Mouse (Mus musculus) heart, embryonic 16.5 days (tissue): ENCODE data around the gene Noxo1. TPM values are rescaled to one million over a fixed set of nuclear protein-coding genes. Genes with fewer than 3 reads are reported as not detected.
A peak's percentile ranks its signal among the peaks of the same experiment; 100 is the strongest.

Experiments used
- ATAC-seq: fragments of 200-750 bp; cut with Nextera tagmentation; replicated peaks from 2 replicates; pipeline ENCODE4 v1.8.0; 2017; ENCODE audit warnings: moderate number of reproducible peaks; ENCODE audit not compliant: insufficient read depth, low FRiP score; ENCODE audit errors: extremely low read depth
- H3K27ac ChIP-seq: fragments of 300-500 bp; sonication (generic); 2 replicates; pipeline ENCODE4 v1.5.1; 2014; ENCODE audit warnings: mild to moderate bottlenecking, low read length, control low read depth, moderate library complexity
- H3K27me3 ChIP-seq: fragments of 300-500 bp; sonication (generic); 2 replicates; pipeline ENCODE4 v1.6.1; 2014; ENCODE audit warnings: low read length, mixed read lengths; ENCODE audit not compliant: control insufficient read depth, insufficient read depth
- H3K36me3 ChIP-seq: fragments of 300-500 bp; sonication (generic); 2 replicates; pipeline ENCODE4 v1.6.1; 2014; ENCODE audit not compliant: control insufficient read depth, insufficient read depth
- H3K4me1 ChIP-seq: fragments of 300-500 bp; sonication (generic); 2 replicates; pipeline ENCODE4 v1.6.1; 2014; ENCODE audit warnings: low read length, mixed read lengths; ENCODE audit not compliant: control insufficient read depth, insufficient read depth
- H3K4me2 ChIP-seq: fragments of 300-500 bp; sonication (generic); 2 replicates; pipeline ENCODE4 v1.6.1; 2014; ENCODE audit warnings: low read depth, mild to moderate bottlenecking, control low read depth, low read length
- H3K4me3 ChIP-seq: fragments of 300-500 bp; sonication (generic); 2 replicates; pipeline ENCODE4 v1.5.1; 2014; ENCODE audit warnings: mild to moderate bottlenecking, control low read depth, low read length
- H3K9ac ChIP-seq: fragments of 300-500 bp; sonication (generic); 2 replicates; pipeline ENCODE4 v1.6.1; 2014; ENCODE audit warnings: low read length, control low read depth
- H3K9me3 ChIP-seq: fragments of 300-500 bp; sonication (generic); replicated peaks from 2 replicates; pipeline ENCODE4 v1.6.1; 2016; ENCODE audit warnings: low read length; ENCODE audit not compliant: control insufficient read depth
- WGBS: fragments of 180-500 bp; shearing (Covaris S2); extraction: QIAGEN DNeasy Blood & Tissue Kit; methylation state at CpG from one replicate; pipeline ENCODE4 v1.1.7; 2014; 5-methylcytosine and 5-hydroxymethylcytosine counted together
- polyA plus RNA-seq: library from polyadenylated mRNA; unstranded; fragments of >200 nt; fragmentation: Nextera tagmentation; extraction: Ambion mirVana; gene quantifications from 2 replicates; pipeline ENCODE4 v1.2.1, GENCODE M21; 2015

Gene Noxo1
- polyA plus RNA-seq, 1 experiment from 2014 or later, result 1.2 TPM

DNA sequence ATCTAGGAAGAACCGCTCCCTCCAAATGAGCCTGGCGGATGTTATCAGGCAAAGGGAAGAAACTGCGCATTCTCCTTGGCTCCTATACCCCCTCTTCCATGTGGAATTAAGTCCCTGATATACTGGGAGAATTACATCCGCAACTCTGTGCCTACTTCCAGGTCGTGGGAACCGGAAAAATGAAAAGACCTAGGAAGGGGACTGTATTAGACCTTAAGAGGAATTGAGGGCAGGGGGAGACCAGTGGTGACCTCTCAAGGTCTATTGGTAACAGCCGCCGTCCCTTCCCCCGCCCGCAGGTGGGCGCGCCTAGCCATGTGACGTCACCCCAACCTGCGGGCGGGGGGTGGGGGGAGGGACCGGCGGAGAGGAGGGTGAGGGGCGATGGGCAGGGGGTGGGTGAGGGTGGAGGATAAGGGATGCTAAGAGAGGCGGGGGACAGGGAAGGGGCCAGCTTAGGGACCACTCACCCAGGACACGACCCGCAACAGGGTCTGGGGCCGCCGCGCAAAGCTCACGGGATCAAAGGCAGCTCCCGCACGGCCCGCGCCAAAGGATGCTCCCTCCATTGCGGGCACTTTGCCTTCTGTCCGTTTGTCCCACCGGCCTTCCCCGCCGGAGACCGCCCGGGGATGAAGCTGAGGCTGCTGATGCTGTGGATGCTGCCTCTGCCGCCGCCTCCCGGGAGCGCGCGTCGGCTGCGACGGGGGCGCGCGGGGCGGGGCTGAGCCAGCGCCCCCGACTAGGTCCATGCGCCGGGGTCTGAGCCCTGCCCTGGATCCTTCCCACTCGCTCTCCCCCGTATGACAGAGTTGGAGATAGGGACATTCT lies 6.6 kb upstream of the Noxo1 start, which contains the start of gene Syngr3:
Gene Syngr3 (minus strand): TSS at position 705 of the 831 bp plus-strand sequence.
- Histone ChIP-seq H3K4me3 (peak within 1 kb of the TSS; percentile 52), H3K9me3 (no peaks in the 10 kb centered on the region), H3K27me3 (peaks cover 31% of the 10 kb centered on the region), H3K36me3 (no peaks in the 10 kb centered on the region), H3K9ac (peak within 1 kb of the TSS; percentile 21), H3K4me2 (peak within 1 kb of the TSS; percentile 70), H3K27ac (no peak within 1 kb of the TSS), H3K4me1 (peaks cover 15% of the 10 kb centered on the region)
- no peak for ATAC-seq
- under 1% methylated on average over 54 of the region's 55 CpGs for WGBS

DNA sequence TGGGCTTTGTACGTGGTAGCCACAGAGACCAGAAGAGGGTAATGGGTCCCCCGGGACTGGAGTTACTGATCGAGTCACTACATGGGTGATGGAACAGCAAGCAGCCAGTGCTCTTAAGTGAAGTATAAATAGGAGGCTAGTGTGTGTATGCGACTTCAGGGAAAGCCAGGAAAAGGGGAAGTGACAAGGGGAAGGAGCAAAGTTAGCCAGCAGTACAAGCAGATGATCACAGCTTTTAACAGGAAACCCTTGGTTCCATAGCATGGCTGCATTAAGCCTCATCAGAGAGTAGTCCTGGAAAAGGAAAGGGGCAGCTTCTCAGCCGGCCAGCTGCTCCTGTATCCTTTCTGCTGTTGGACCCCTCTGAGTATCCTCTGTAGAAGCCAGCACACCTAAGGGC lies 3.6 kb upstream of the Noxo1 start:
- Histone ChIP-seq H3K9ac (no peak overlapping the region), H3K27me3 (peaks cover 30% of the 10 kb centered on the region), H3K36me3 (no peaks in the 10 kb centered on the region), H3K9me3 (no peaks in the 10 kb centered on the region), H3K4me2 (no peak overlapping the region), H3K4me3 (no peak overlapping the region), H3K27ac (no peak overlapping the region), H3K4me1 (peaks cover 23% of the 10 kb centered on the region)
- WGBS, result 78% methylated on average over 5 of the region's 5 CpGs
- no peak for ATAC-seq

- H3K27ac ChIP-seq, result peak overlapping the region; percentile 79
- no peaks in the 10 kb centered on the region for H3K9me3 ChIP-seq
- H3K4me3 ChIP-seq, result peak overlapping the region; percentile 71
- peaks cover 8% of the 10 kb centered on the region; the same call in 1 of the 2 replicates for H3K4me1 ChIP-seq
- WGBS, result 9% methylated on average over 49 of the region's 51 CpGs
- peaks cover under 1% of the 10 kb centered on the region; the same call in 1 of the 2 replicates for H3K27me3 ChIP-seq
- peak; percentile 37 for ATAC-seq
- H3K4me2 ChIP-seq, result peak overlapping the region; percentile 75
- H3K9ac ChIP-seq, result peak overlapping the region; percentile 82
- peaks cover 5% of the 10 kb centered on the region; the same call in 1 of the 2 replicates for H3K36me3 ChIP-seq
These were observed 566 bp upstream of the Noxo1 start for GRCm38 (mm10) chr17:24695326-24696010.

DNA sequence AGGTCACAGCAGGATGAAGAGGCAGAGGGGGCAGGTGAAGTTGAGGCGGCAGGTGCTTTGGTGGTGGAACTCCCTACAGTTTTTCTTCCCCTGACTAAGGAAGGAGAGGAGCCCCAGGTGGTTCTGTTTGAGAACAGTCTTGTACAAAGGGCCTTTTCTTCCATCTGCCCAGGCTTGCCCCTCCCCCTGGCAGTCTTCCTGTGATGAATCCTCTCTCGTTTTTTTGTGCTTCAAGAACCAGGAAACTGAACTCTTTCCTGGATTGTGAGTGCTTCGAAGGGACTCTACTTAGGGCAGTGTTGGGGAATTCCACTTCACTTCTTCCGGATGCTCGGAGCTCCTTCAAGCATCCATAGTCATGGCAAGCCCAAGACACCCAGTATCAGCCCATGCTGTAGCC lies 2.0 kb downstream of the Noxo1 start:
- no peaks in the 10 kb centered on the region for H3K9me3 ChIP-seq
- ATAC-seq, result no peak
- H3K36me3 ChIP-seq, result peaks cover 17% of the 10 kb centered on the region
- H3K4me2 ChIP-seq, result no peak overlapping the region
- H3K9ac ChIP-seq, result no peak overlapping the region
- H3K27ac ChIP-seq, result no peak overlapping the region
- H3K27me3 ChIP-seq, result no peaks in the 10 kb centered on the region
- WGBS, result 28% methylated on average over 5 of the region's 5 CpGs
- no peak overlapping the region for H3K4me3 ChIP-seq
- peaks cover 8% of the 10 kb centered on the region; the same call in 1 of the 2 replicates for H3K4me1 ChIP-seq

- no peak overlapping the region for H3K4me3 ChIP-seq
- ATAC-seq, result no peak
- H3K4me2 ChIP-seq, result no peak overlapping the region
- H3K4me1 ChIP-seq, result peaks cover 8% of the 10 kb centered on the region; the same call in 1 of the 2 replicates
- H3K27ac ChIP-seq, result no peak overlapping the region
- 67% methylated on average over 9 of the region's 9 CpGs for WGBS
- H3K36me3 ChIP-seq, result peaks cover 17% of the 10 kb centered on the region
- H3K9ac ChIP-seq, result no peak overlapping the region
- no peaks in the 10 kb centered on the region for H3K9me3 ChIP-seq
- no peaks in the 10 kb centered on the region for H3K27me3 ChIP-seq
These were observed 2.7 kb downstream of the Noxo1 start for GRCm38 (mm10) chr17:24698715-24699114.

DNA sequence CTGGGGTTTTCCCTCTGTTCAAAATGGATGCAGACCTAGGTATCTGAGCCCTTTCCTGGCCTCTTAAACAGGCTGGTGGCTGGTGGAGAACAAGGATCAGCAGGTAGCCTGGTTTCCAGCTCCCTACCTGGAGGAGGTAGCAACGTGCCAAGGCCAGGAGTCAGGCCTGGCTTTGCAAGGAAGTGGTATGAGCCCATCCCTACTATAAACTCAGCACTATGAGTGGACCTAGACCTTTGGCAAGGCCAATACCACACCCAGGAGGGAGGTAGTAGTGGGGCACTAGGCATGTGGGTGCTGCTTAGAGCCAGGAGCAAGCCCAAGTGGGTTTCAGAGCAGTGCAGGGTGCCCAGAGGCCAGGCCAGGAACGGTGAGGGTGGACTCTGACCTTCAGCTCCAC lies 3.4 kb downstream of the Noxo1 start:
- no peak for ATAC-seq
- WGBS, result 82% methylated on average over 2 of the region's 2 CpGs
- Histone ChIP-seq H3K9ac (no peak overlapping the region), H3K27ac (no peak overlapping the region), H3K4me1 (peaks cover 8% of the 10 kb centered on the region; the same call in 1 of the 2 replicates), H3K27me3 (no peaks in the 10 kb centered on the region), H3K36me3 (peaks cover 24% of the 10 kb centered on the region), H3K4me2 (no peak overlapping the region), H3K9me3 (no peaks in the 10 kb centered on the region), H3K4me3 (no peak overlapping the region)

- no peak for ATAC-seq
- Histone ChIP-seq H3K27me3 (no peaks in the 10 kb centered on the region), H3K4me2 (no peak overlapping the region), H3K36me3 (peaks cover 32% of the 10 kb centered on the region), H3K4me3 (no peak overlapping the region), H3K9ac (no peak overlapping the region), H3K4me1 (peaks cover 4% of the 10 kb centered on the region; the same call in 1 of the 2 replicates), H3K9me3 (no peaks in the 10 kb centered on the region), H3K27ac (no peak overlapping the region)
- WGBS, result 88% methylated on average over 9 of the region's 9 CpGs
These were observed 5.2 kb downstream of the Noxo1 start for GRCm38 (mm10) chr17:24701251-24701650.

DNA sequence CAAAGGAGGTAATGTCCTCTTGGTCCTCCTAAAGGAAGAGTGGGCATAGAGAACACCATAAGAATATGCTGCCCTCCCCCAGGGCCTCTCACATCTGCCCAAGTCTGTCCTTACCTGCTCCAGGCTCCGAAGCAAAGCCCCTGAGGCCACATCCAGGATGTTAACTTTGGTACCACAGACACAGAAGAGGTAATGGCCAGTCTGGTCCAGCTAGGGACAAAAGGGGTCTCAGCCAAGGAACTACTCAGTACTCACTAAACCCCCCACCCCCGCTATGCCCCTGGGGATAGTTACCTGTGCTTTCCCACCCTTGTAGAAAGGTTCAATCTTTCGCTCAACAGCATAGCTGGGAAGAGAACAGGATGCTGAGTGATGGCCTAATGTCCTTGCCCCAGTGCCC lies 9.8 kb downstream of the Noxo1 start:
- Histone ChIP-seq H3K27me3 (no peaks in the 10 kb centered on the region), H3K4me2 (no peak overlapping the region), H3K27ac (no peak overlapping the region), H3K4me1 (peaks cover 12% of the 10 kb centered on the region), H3K36me3 (peaks cover 24% of the 10 kb centered on the region), H3K9me3 (no peaks in the 10 kb centered on the region), H3K4me3 (no peak overlapping the region), H3K9ac (no peak overlapping the region)
- no peak for ATAC-seq
- WGBS, result 94% methylated on average over 3 of the region's 3 CpGs
